Mouse (Mus musculus): ENCODE results near the gene Sh3bgrl2. TPM values are rescaled to one million over a fixed set of nuclear protein-coding genes. Genes with fewer than 3 reads are reported as not detected.

Gene Sh3bgrl2
- polyA plus RNA-seq, 1 experiment from 2014 or later, result 11.1 TPM

GRCm38 (mm10) chr9:83659081-83659480 is 111.0 kb downstream of the Sh3bgrl2 start:
- WGBS, result 90% methylated on average over 2 of the region's 2 CpGs
- 0 out of 2 replicates have a peak, but pooled peaks cover 4% of the 10 kb centered on the region for H3K4me1 ChIP-seq (ENCODE audit: control insufficient read depth, insufficient read depth, low read length)
- H3K4me3 ChIP-seq (ENCODE audit: low read length), result no peak overlapping the region
- H3K36me3 ChIP-seq (ENCODE audit: control insufficient read depth, insufficient read depth), result no peaks in the 10 kb centered on the region
- no peak for ATAC-seq (replicated peaks; ENCODE audit: extremely low read depth, insufficient read depth, low FRiP score)
- H3K9ac ChIP-seq (ENCODE audit: low read length), result no peak overlapping the region
- no peak overlapping the region for H3K4me2 ChIP-seq (ENCODE audit: low read depth, low read length)
- no peak overlapping the region for H3K27ac ChIP-seq (ENCODE audit: low read length)
- peaks cover 7% of the 10 kb centered on the region; the same call in 1 of the 2 replicates for H3K9me3 ChIP-seq (replicated peaks; ENCODE audit: control insufficient read depth, low read length)
- no peaks in the 10 kb centered on the region for H3K27me3 ChIP-seq (ENCODE audit: control insufficient read depth, insufficient read depth, low read length)

DNA sequence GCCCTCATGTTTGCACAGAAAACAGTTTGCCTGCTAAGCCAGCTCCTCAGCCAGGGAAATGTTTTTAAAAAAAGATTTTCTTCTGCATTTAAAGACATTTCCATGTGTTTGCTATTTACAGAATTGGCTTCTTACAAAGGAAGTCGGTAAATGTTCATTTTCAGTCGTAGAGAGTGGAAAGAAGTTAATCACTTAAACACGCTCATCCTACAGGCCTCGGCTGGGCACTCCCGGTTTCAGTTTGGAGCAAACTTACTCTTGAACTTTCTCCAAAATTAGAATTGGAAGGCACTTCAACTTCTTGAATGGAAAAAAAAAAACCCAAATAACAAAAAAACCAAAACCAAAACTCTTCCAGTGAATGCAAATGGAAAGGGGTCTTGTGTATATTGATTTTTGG is 113.7 kb downstream of the Sh3bgrl2 start:
- Histone ChIP-seq H3K9me3 (replicated peaks; ENCODE audit: control insufficient read depth, low read length) (0 out of 2 replicates have a peak, but pooled peaks cover 2% of the 10 kb centered on the region), H3K27me3 (ENCODE audit: control insufficient read depth, insufficient read depth, low read length) (no peaks in the 10 kb centered on the region), H3K27ac (ENCODE audit: low read length) (no peak overlapping the region), H3K4me2 (ENCODE audit: low read depth, low read length) (no peak overlapping the region), H3K4me3 (ENCODE audit: low read length) (no peak overlapping the region), H3K36me3 (ENCODE audit: control insufficient read depth, insufficient read depth) (no peaks in the 10 kb centered on the region), H3K9ac (ENCODE audit: low read length) (no peak overlapping the region), H3K4me1 (ENCODE audit: control insufficient read depth, insufficient read depth, low read length) (0 out of 2 replicates have a peak, but pooled peaks cover 4% of the 10 kb centered on the region)
- ATAC-seq (replicated peaks; ENCODE audit: extremely low read depth, insufficient read depth, low FRiP score), result no peak
- WGBS, result 79% methylated on average over 5 of the region's 5 CpGs

DNA sequence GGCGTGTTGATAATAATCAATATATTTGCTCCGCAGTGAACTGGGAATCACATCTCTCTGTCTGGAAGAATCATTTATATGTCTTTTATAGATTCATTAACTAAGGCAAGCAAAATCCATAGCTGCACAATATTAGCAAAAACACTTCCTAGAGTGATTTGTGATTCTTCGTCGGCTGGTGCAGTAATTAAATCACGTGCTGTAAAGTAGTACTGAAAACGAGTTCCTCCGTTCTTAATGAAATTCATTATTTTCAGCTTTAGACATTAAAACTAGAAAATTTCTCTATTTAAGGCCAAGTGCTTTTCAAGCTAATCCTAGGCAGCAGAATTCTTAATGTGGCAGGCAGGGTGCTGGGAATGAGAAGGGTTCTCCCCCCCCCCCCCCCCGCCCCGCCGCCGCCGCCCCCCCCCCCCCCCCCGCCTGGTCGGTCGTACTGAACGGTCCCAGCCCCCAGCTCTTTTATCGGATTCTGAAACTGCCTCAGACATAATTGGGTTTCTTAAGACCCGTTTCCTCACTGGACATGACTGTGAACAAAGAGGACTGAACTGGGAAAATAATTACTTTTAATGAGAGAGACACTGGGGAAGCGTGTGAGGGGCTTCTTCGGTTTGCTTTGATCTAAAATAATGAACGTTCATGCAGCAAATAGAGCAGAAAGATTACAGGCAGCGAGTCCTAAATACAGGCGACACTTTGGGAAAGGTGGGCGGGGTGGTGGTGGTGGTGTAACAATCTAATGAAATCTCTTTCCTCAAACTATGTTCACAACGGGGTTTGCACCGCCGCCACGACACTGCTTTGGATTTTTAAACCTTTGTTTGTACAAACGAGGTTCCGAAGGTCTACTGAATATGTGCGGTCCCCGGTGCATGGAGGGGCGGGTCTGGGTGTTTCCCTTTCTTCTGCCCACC is 116.1 kb downstream of the Sh3bgrl2 start:
- Histone ChIP-seq H3K4me2 (ENCODE audit: low read depth, low read length) (peak overlapping the region; percentile 71), H3K4me1 (ENCODE audit: control insufficient read depth, insufficient read depth, low read length) (no peaks in the 10 kb centered on the region), H3K9me3 (replicated peaks; ENCODE audit: control insufficient read depth, low read length) (0 out of 2 replicates have a peak, but pooled peaks cover 2% of the 10 kb centered on the region), H3K27ac (ENCODE audit: low read length) (no peak overlapping the region), H3K4me3 (ENCODE audit: low read length) (peak overlapping the region; percentile 55), H3K9ac (ENCODE audit: low read length) (peak overlapping the region; percentile 49), H3K27me3 (ENCODE audit: control insufficient read depth, insufficient read depth, low read length) (no peaks in the 10 kb centered on the region), H3K36me3 (ENCODE audit: control insufficient read depth, insufficient read depth) (no peaks in the 10 kb centered on the region)
- WGBS, result 34% methylated on average over 24 of the region's 33 CpGs
- no peak for ATAC-seq (replicated peaks; ENCODE audit: extremely low read depth, insufficient read depth, low FRiP score)

- Histone ChIP-seq H3K4me1 (ENCODE audit: control insufficient read depth, insufficient read depth, low read length) (no peaks in the 10 kb centered on the region), H3K27me3 (ENCODE audit: control insufficient read depth, insufficient read depth, low read length) (no peaks in the 10 kb centered on the region), H3K9ac (ENCODE audit: low read length) (no peak overlapping the region), H3K36me3 (ENCODE audit: control insufficient read depth, insufficient read depth) (no peaks in the 10 kb centered on the region), H3K4me3 (ENCODE audit: low read length) (peak overlapping the region; percentile 55), H3K4me2 (ENCODE audit: low read depth, low read length) (peak overlapping the region; percentile 71), H3K27ac (ENCODE audit: low read length) (no peak overlapping the region), H3K9me3 (replicated peaks; ENCODE audit: control insufficient read depth, low read length) (0 out of 2 replicates have a peak, but pooled peaks cover 2% of the 10 kb centered on the region)
- ATAC-seq (replicated peaks; ENCODE audit: extremely low read depth, insufficient read depth, low FRiP score), result no peak
- 44% methylated on average over 8 of the region's 8 CpGs for WGBS
These were observed 116.8 kb downstream of the Sh3bgrl2 start for GRCm38 (mm10) chr9:83664951-83665350.

DNA sequence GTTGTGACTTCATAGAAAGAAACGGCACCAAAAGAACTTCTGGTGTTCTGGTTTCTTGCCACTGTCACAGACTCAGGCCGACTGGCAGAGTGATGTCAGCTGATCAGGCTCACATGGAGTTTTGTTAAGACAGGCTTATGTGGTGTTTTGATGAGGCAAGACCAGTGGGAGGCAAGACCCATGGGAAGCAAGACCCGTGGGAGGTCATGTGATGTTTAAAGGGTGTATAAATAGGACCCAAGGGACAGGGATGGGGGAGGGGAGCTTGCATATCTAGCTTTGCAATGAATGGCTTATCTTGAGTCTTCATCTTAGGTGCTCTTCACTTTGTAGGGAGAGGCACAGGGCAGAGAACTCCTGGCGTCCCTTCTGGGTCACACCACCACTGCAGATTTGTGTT is 118.9 kb downstream of the Sh3bgrl2 start:
- H3K4me2 ChIP-seq (ENCODE audit: low read depth, low read length), result no peak overlapping the region
- no peak overlapping the region for H3K27ac ChIP-seq (ENCODE audit: low read length)
- no peak overlapping the region for H3K4me3 ChIP-seq (ENCODE audit: low read length)
- H3K9ac ChIP-seq (ENCODE audit: low read length), result no peak overlapping the region
- no peaks in the 10 kb centered on the region for H3K36me3 ChIP-seq (ENCODE audit: control insufficient read depth, insufficient read depth)
- no peaks in the 10 kb centered on the region for H3K9me3 ChIP-seq (replicated peaks; ENCODE audit: control insufficient read depth, low read length)
- WGBS, result 42% methylated on average over 4 of the region's 4 CpGs
- H3K4me1 ChIP-seq (ENCODE audit: control insufficient read depth, insufficient read depth, low read length), result no peaks in the 10 kb centered on the region
- ATAC-seq (replicated peaks; ENCODE audit: extremely low read depth, insufficient read depth, low FRiP score), result no peak
- no peaks in the 10 kb centered on the region for H3K27me3 ChIP-seq (ENCODE audit: control insufficient read depth, insufficient read depth, low read length)

DNA sequence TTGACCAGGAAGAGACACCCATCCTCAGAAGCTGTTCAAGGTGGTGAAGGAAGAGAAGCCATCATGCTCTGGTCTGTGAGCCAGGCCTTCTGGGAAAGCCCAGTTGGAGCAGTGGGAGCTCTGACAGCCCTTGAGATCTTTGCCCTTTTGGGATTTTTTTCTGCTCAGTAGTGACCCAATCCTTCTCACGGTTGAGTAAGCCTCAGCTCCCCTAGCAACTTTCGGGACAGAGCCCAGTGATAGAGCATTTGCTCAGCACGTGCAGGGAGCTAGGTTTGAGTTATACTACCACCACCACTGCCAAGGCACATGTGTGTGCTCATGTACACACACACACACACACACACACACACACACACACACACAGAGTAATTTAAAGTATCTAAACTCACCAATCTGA is 131.5 kb downstream of the Sh3bgrl2 start:
- WGBS, result 83% methylated on average over 3 of the region's 3 CpGs
- H3K27me3 ChIP-seq (ENCODE audit: control insufficient read depth, insufficient read depth, low read length), result no peaks in the 10 kb centered on the region
- no peak overlapping the region for H3K4me2 ChIP-seq (ENCODE audit: low read depth, low read length)
- H3K9me3 ChIP-seq (replicated peaks; ENCODE audit: control insufficient read depth, low read length), result no peaks in the 10 kb centered on the region
- no peaks in the 10 kb centered on the region for H3K4me1 ChIP-seq (ENCODE audit: control insufficient read depth, insufficient read depth, low read length)
- ATAC-seq (replicated peaks; ENCODE audit: extremely low read depth, insufficient read depth, low FRiP score), result no peak
- H3K36me3 ChIP-seq (ENCODE audit: control insufficient read depth, insufficient read depth), result no peaks in the 10 kb centered on the region
- no peak overlapping the region for H3K9ac ChIP-seq (ENCODE audit: low read length)
- no peak overlapping the region for H3K27ac ChIP-seq (ENCODE audit: low read length)
- no peak overlapping the region for H3K4me3 ChIP-seq (ENCODE audit: low read length)

DNA sequence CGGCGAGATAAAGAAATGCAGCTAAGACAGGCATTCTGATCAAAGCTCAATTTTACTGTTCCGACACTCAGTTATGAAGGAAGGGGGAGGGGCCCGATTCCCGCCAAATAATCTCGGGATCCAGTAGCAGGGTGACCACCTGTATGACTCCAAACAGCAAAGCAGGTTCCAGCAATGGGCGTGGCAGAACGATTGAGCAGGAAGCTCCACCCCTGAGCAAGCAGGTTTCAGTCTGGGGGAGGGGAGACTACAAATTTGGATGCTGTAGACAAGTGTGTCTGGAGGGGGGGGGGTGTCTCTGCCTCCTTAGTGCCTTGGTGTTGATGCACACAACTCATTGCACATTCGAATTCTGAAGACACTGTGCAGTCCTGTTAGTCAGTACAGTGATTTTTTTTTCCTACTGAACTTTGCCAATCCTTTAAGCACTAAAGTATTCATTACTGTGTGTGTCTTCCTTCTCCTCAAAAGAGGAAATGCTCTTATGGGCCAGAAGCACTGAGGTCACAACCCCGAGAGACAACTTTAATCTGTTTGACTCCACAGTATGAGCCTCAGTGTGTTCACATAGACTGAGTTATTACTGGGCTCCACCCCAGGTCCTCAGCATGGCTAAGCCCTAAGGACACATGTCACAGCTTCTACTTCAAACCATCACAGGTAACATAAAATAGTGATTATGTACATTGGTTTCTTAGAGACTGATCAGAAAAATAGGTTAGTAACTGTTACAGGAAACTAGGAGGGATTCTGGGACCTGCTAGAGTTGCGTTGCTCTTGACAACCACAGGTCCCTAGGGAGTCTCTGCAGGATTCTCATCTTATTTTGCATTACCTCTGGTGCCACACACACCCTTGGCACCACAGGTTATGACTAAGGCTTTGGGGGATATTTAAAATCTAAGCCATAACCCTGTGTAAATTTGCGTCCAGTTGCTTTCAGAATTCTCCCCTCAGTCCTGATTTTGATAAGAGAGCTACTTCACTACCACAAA is 133.8 kb downstream of the Sh3bgrl2 start:
- Histone ChIP-seq H3K27ac (ENCODE audit: low read length) (no peak overlapping the region), H3K9ac (ENCODE audit: low read length) (no peak overlapping the region), H3K9me3 (replicated peaks; ENCODE audit: control insufficient read depth, low read length) (no peaks in the 10 kb centered on the region), H3K36me3 (ENCODE audit: control insufficient read depth, insufficient read depth) (no peaks in the 10 kb centered on the region), H3K4me1 (ENCODE audit: control insufficient read depth, insufficient read depth, low read length) (peaks cover 6% of the 10 kb centered on the region; the same call in 1 of the 2 replicates), H3K4me3 (ENCODE audit: low read length) (no peak overlapping the region), H3K27me3 (ENCODE audit: control insufficient read depth, insufficient read depth, low read length) (no peaks in the 10 kb centered on the region), H3K4me2 (ENCODE audit: low read depth, low read length) (no peak overlapping the region)
- WGBS, result 68% methylated on average over 12 of the region's 12 CpGs
- ATAC-seq (replicated peaks; ENCODE audit: extremely low read depth, insufficient read depth, low FRiP score), result no peak

GRCm38 (mm10) chr9:83686511-83687100 is 138.5 kb downstream of the Sh3bgrl2 start:
- WGBS, result 22% methylated on average over 18 of the region's 18 CpGs
- peak overlapping the region; percentile 54 for H3K4me2 ChIP-seq (ENCODE audit: low read depth, low read length)
- ATAC-seq (replicated peaks; ENCODE audit: extremely low read depth, insufficient read depth, low FRiP score), result no peak

More at GRCm38 (mm10) chr9:83686511-83687100, 138.5 kb downstream of the Sh3bgrl2 start:
- peaks cover 6% of the 10 kb centered on the region; the same call in 1 of the 2 replicates for H3K4me1 ChIP-seq (ENCODE audit: control insufficient read depth, insufficient read depth, low read length)
- H3K9ac ChIP-seq (ENCODE audit: low read length), result no peak overlapping the region
- H3K4me3 ChIP-seq (ENCODE audit: low read length), result peak overlapping the region; percentile 28
- H3K36me3 ChIP-seq (ENCODE audit: control insufficient read depth, insufficient read depth), result no peaks in the 10 kb centered on the region
- no peak overlapping the region for H3K27ac ChIP-seq (ENCODE audit: low read length)
- 0 out of 2 replicates have a peak, but pooled peaks cover 2% of the 10 kb centered on the region for H3K27me3 ChIP-seq (ENCODE audit: control insufficient read depth, insufficient read depth, low read length)
- H3K9me3 ChIP-seq (replicated peaks; ENCODE audit: control insufficient read depth, low read length), result no peaks in the 10 kb centered on the region
